Mouse (Mus musculus): ENCODE data around the gene Best1. TPM values are rescaled to one million over a fixed set of nuclear protein-coding genes. Genes with fewer than 3 reads are reported as not detected.

Best1 gene
- polyA plus RNA-seq, 1 experiment from 2014 or later = 1.6 TPM

GRCm38 (mm10) chr19:9998736-9999486 lies 2.5 kb downstream of the Best1 start:
- no peaks in the 10 kb centered on the region for H3K36me3 ChIP-seq (replicated peaks)
- H3K27ac ChIP-seq (replicated peaks) = no peak overlapping the region
- no peak for DNase-seq (ENCODE audit: low spot score)
- 74% methylated on average over 13 of the region's 13 CpGs for WGBS
- H3K4me3 ChIP-seq = no peak overlapping the region
- H3K9me3 ChIP-seq = 0 out of 2 replicates have a peak, but pooled peaks cover 4% of the 10 kb centered on the region
- H3K27me3 ChIP-seq (replicated peaks; ENCODE audit: low read depth, poor library complexity, severe bottlenecking) = no peaks in the 10 kb centered on the region
- no peaks in the 10 kb centered on the region for H3K4me1 ChIP-seq

GRCm38 (mm10) chr19:9998063-9998416 lies 3.4 kb downstream of the Best1 start:
- H3K4me3 ChIP-seq = no peak overlapping the region
- no peak for DNase-seq (ENCODE audit: low spot score)
- peaks cover 6% of the 10 kb centered on the region for H3K4me1 ChIP-seq
- H3K27ac ChIP-seq (replicated peaks) = no peak overlapping the region
- no peaks in the 10 kb centered on the region for H3K36me3 ChIP-seq (replicated peaks)
- no peaks in the 10 kb centered on the region for H3K27me3 ChIP-seq (replicated peaks; ENCODE audit: low read depth, poor library complexity, severe bottlenecking)
- WGBS = 69% methylated on average over 2 of the region's 2 CpGs
- 0 out of 2 replicates have a peak, but pooled peaks cover 4% of the 10 kb centered on the region for H3K9me3 ChIP-seq

GRCm38 (mm10) chr19:9997204-9998062 lies 4.0 kb downstream of the Best1 start:
- DNase-seq (ENCODE audit: low spot score) = no peak
- H3K9me3 ChIP-seq = 0 out of 2 replicates have a peak, but pooled peaks cover 2% of the 10 kb centered on the region
- no peak overlapping the region for H3K27ac ChIP-seq (replicated peaks)
- H3K36me3 ChIP-seq (replicated peaks) = no peaks in the 10 kb centered on the region
- no peak overlapping the region for H3K4me3 ChIP-seq
- WGBS = 77% methylated on average over 12 of the region's 12 CpGs
- peaks cover 12% of the 10 kb centered on the region for H3K4me1 ChIP-seq
- H3K27me3 ChIP-seq (replicated peaks; ENCODE audit: low read depth, poor library complexity, severe bottlenecking) = no peaks in the 10 kb centered on the region

- Histone ChIP-seq H3K4me3 (peak overlapping the region; percentile 52), H3K36me3 (replicated peaks) (no peaks in the 10 kb centered on the region), H3K9me3 (no peaks in the 10 kb centered on the region), H3K27ac (replicated peaks) (peak overlapping the region; percentile 73), H3K4me1 (peaks cover 40% of the 10 kb centered on the region), H3K27me3 (replicated peaks; ENCODE audit: low read depth, poor library complexity, severe bottlenecking) (no peaks in the 10 kb centered on the region)
- DNase-seq (ENCODE audit: low spot score) = peak; percentile 95
- 8% methylated on average over 17 of the region's 17 CpGs for WGBS
Measured at GRCm38 (mm10) chr19:9993036-9993656, 8.3 kb downstream of the Best1 start.

- Histone ChIP-seq H3K4me1 (peaks cover 48% of the 10 kb centered on the region), H3K9me3 (no peaks in the 10 kb centered on the region), H3K36me3 (replicated peaks) (no peaks in the 10 kb centered on the region), H3K4me3 (peak overlapping the region; percentile 52), H3K27ac (replicated peaks) (peak overlapping the region; percentile 73), H3K27me3 (replicated peaks; ENCODE audit: low read depth, poor library complexity, severe bottlenecking) (no peaks in the 10 kb centered on the region)
- DNase-seq (ENCODE audit: low spot score) = no peak
- 42% methylated on average over 26 of the region's 26 CpGs for WGBS
Measured at GRCm38 (mm10) chr19:9992011-9992958, 9.1 kb downstream of the Best1 start.

- peak; percentile 85 for DNase-seq (ENCODE audit: low spot score)
- 25% methylated on average over 5 of the region's 5 CpGs for WGBS
- Histone ChIP-seq H3K36me3 (replicated peaks) (peaks cover 6% of the 10 kb centered on the region), H3K27me3 (replicated peaks; ENCODE audit: low read depth, poor library complexity, severe bottlenecking) (no peaks in the 10 kb centered on the region), H3K4me3 (no peak overlapping the region), H3K27ac (replicated peaks) (no peak overlapping the region), H3K9me3 (no peaks in the 10 kb centered on the region), H3K4me1 (peaks cover 57% of the 10 kb centered on the region)
Measured at GRCm38 (mm10) chr19:9991304-9991703, 10.1 kb downstream of the Best1 start.

GRCm38 (mm10) chr19:9989884-9990256 lies 11.6 kb downstream of the Best1 start:
- H3K27me3 ChIP-seq (replicated peaks; ENCODE audit: low read depth, poor library complexity, severe bottlenecking) = no peaks in the 10 kb centered on the region
- peaks cover 20% of the 10 kb centered on the region for H3K36me3 ChIP-seq (replicated peaks)
- H3K9me3 ChIP-seq = no peaks in the 10 kb centered on the region
- no peak for DNase-seq (ENCODE audit: low spot score)
- no peak overlapping the region for H3K27ac ChIP-seq (replicated peaks)
- H3K4me3 ChIP-seq = no peak overlapping the region
- H3K4me1 ChIP-seq = peaks cover 57% of the 10 kb centered on the region

GRCm38 (mm10) chr19:9989171-9989883 lies 12.1 kb downstream of the Best1 start:
- Histone ChIP-seq H3K27ac (replicated peaks) (no peak overlapping the region), H3K9me3 (no peaks in the 10 kb centered on the region), H3K36me3 (replicated peaks) (peaks cover 26% of the 10 kb centered on the region), H3K27me3 (replicated peaks; ENCODE audit: low read depth, poor library complexity, severe bottlenecking) (no peaks in the 10 kb centered on the region), H3K4me1 (peaks cover 58% of the 10 kb centered on the region), H3K4me3 (no peak overlapping the region)
- WGBS = 69% methylated on average over 17 of the region's 17 CpGs
- DNase-seq (ENCODE audit: low spot score) = no peak

GRCm38 (mm10) chr19:9987593-9987992 lies 13.8 kb downstream of the Best1 start:
- Histone ChIP-seq H3K36me3 (replicated peaks) (peaks cover 32% of the 10 kb centered on the region), H3K4me1 (peaks cover 60% of the 10 kb centered on the region), H3K27ac (replicated peaks) (peak overlapping the region; percentile 51), H3K4me3 (0 out of 2 replicates have a peak overlapping the region, but pooled peaks have one; percentile 8), H3K9me3 (no peaks in the 10 kb centered on the region), H3K27me3 (replicated peaks; ENCODE audit: low read depth, poor library complexity, severe bottlenecking) (no peaks in the 10 kb centered on the region)
- no peak for DNase-seq (ENCODE audit: low spot score)

GRCm38 (mm10) chr19:9987192-9987591 lies 14.2 kb downstream of the Best1 start:
- no peaks in the 10 kb centered on the region for H3K9me3 ChIP-seq

GRCm38 (mm10) chr19:9985900-9986421 lies 15.5 kb downstream of the Best1 start:
- Histone ChIP-seq H3K4me1 (peaks cover 56% of the 10 kb centered on the region), H3K27me3 (replicated peaks; ENCODE audit: low read depth, poor library complexity, severe bottlenecking) (no peaks in the 10 kb centered on the region), H3K36me3 (replicated peaks) (peaks cover 32% of the 10 kb centered on the region), H3K27ac (replicated peaks) (no peak overlapping the region), H3K4me3 (no peak overlapping the region), H3K9me3 (no peaks in the 10 kb centered on the region)
- 93% methylated on average over 2 of the region's 2 CpGs for WGBS
- DNase-seq (ENCODE audit: low spot score) = no peak

More at GRCm38 (mm10) chr19:9987192-9987591, 14.2 kb downstream of the Best1 start:
- WGBS = 29% methylated on average over 6 of the region's 6 CpGs
- H3K27ac ChIP-seq (replicated peaks) = peak overlapping the region; percentile 51
- no peaks in the 10 kb centered on the region for H3K27me3 ChIP-seq (replicated peaks; ENCODE audit: low read depth, poor library complexity, severe bottlenecking)
- peaks cover 32% of the 10 kb centered on the region for H3K36me3 ChIP-seq (replicated peaks)
- peak; percentile 47 for DNase-seq (ENCODE audit: low spot score)
- H3K4me1 ChIP-seq = peaks cover 56% of the 10 kb centered on the region
- H3K4me3 ChIP-seq = 0 out of 2 replicates have a peak overlapping the region, but pooled peaks have one; percentile 8
